Mouse (Mus musculus) ES-Bruce4 (cell line): ENCODE measurements around the gene Alpk1.

Source experiments
- CTCF ChIP-seq: IDR thresholded peaks from one replicate; pipeline ENCODE4 v1.8.1; 2011; ENCODE audit warnings: low read depth, low read length
- EP300 ChIP-seq: IDR thresholded peaks from 2 replicates; pipeline ENCODE4 v1.6.1; 2011; ENCODE audit warnings: low read depth, low read length; ENCODE audit not compliant: insufficient read depth
- POLR2A ChIP-seq: IDR thresholded peaks from one replicate; pipeline ENCODE4 v1.8.1; 2011; ENCODE audit warnings: low read length; ENCODE audit not compliant: insufficient read depth

DNA sequence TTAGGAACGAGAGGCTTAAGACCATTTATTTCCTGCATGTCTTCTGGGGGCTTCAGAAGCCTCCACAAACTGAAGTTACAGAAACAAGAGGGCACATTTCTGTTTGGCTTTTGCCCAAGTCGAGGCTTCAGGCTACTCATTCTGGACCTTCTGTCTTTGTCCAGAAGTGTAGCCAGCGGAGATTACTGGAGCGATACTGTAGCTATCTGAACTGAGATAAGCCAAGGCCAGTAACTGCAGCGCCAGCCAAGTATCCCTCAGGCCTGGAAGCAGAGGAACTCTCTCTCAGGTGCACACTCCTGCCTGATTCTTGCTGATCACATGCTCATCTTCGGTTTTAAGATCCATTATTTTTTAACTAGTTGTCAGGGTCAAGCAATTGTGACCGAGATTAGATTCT lies 7.7 kb upstream of the Alpk1 start:
- no peak for TF ChIP-seq POLR2A
- TF ChIP-seq CTCF: no peak
- TF ChIP-seq EP300: no peak
